Mouse (Mus musculus): ENCODE measurements around the gene C1qtnf1. TPM values are rescaled to one million over a fixed set of nuclear protein-coding genes. Genes with fewer than 3 reads are reported as not detected.
A peak's percentile ranks its signal among the peaks of the same experiment; 100 is the strongest.

Gene C1qtnf1
- polyA plus RNA-seq, 2 experiments, result 1.1 to 1.4 TPM

GRCm38 (mm10) chr11:118411271-118411670 lies 16.7 kb upstream of the C1qtnf1 start:
- WGBS (ENCODE audit: insufficient replicate concordance), result 90% methylated on average over 8 of the region's 8 CpGs
- no peak for ATAC-seq (ENCODE audit: insufficient read depth)
- H3K36me3 ChIP-seq (replicated peaks; ENCODE audit: control insufficient read depth, insufficient read depth, low read depth), result peaks cover 2% of the 10 kb centered on the region; the same call in 1 of the 2 replicates

GRCm38 (mm10) chr11:118412601-118413000 lies 15.4 kb upstream of the C1qtnf1 start:
- WGBS (ENCODE audit: insufficient replicate concordance), result 70% methylated on average over 2 of the region's 2 CpGs
- no peak overlapping the region for H3K4me2 ChIP-seq (ENCODE audit: low read depth)
- H3K9ac ChIP-seq (replicated peaks), result no peak overlapping the region
- peaks cover 2% of the 10 kb centered on the region; the same call in 1 of the 2 replicates for H3K36me3 ChIP-seq (replicated peaks; ENCODE audit: control insufficient read depth, insufficient read depth, low read depth)
- no peak for TF ChIP-seq CTCF (IDR thresholded peaks at IDR 0.05; ENCODE audit: low read depth)
- TF ChIP-seq EP300 (IDR thresholded peaks at IDR 0.05; ENCODE audit: low read depth), result no peak
- H3K27ac ChIP-seq, result no peak overlapping the region
- H3K4me3 ChIP-seq (ENCODE audit: insufficient read depth in 1 of 2, low read depth in 2 of 2, low read length in 2 of 2), result no peak overlapping the region
- ATAC-seq (ENCODE audit: insufficient read depth) (no peak), DNase-seq (ENCODE audit: low read depth in 3 of 3, low spot score in 3 of 3) (no peak)
- no peaks in the 10 kb centered on the region for H3K27me3 ChIP-seq (ENCODE audit: control insufficient read depth, insufficient read depth, low read length)
- H3K4me1 ChIP-seq (replicated peaks; ENCODE audit: control insufficient read depth in 2 of 2, insufficient read depth in 2 of 2, low read length in 1 of 2), result no peaks in the 10 kb centered on the region; a peak in 1 of 4 replicates
- H3K9me3 ChIP-seq (ENCODE audit: control insufficient read depth, low read length), result no peaks in the 10 kb centered on the region

More at GRCm38 (mm10) chr11:118411271-118411670, 16.7 kb upstream of the C1qtnf1 start:
- Histone ChIP-seq H3K4me3 (ENCODE audit: insufficient read depth in 1 of 2, low read depth in 2 of 2, low read length in 2 of 2) (no peak overlapping the region), H3K4me1 (replicated peaks; ENCODE audit: control insufficient read depth in 2 of 2, insufficient read depth in 2 of 2, low read length in 1 of 2) (no peaks in the 10 kb centered on the region), H3K4me2 (ENCODE audit: low read depth) (no peak overlapping the region), H3K27me3 (ENCODE audit: control insufficient read depth, insufficient read depth, low read length) (no peaks in the 10 kb centered on the region), H3K9me3 (ENCODE audit: control insufficient read depth, low read length) (no peaks in the 10 kb centered on the region), H3K27ac (no peak overlapping the region), H3K9ac (replicated peaks) (no peak overlapping the region)
- no peak for DNase-seq (ENCODE audit: low read depth in 3 of 3, low spot score in 3 of 3)
- TF ChIP-seq CTCF (IDR thresholded peaks at IDR 0.05; ENCODE audit: low read depth) (0 out of 2 replicates have a peak, but pooled peaks have one; percentile 1), EP300 (IDR thresholded peaks at IDR 0.05; ENCODE audit: low read depth) (no peak)

- 0 out of 2 replicates have a peak, but pooled peaks cover 2% of the 10 kb centered on the region for H3K36me3 ChIP-seq (replicated peaks; ENCODE audit: control insufficient read depth, insufficient read depth, low read depth)
- no peak overlapping the region for H3K27ac ChIP-seq
- H3K9me3 ChIP-seq (ENCODE audit: control insufficient read depth, low read length), result no peaks in the 10 kb centered on the region
- ATAC-seq (ENCODE audit: insufficient read depth) (no peak), DNase-seq (ENCODE audit: low read depth in 3 of 3, low spot score in 3 of 3) (no peak)
- TF ChIP-seq CTCF (IDR thresholded peaks at IDR 0.05; ENCODE audit: low read depth), result no peak
- no peak for TF ChIP-seq EP300 (IDR thresholded peaks at IDR 0.05; ENCODE audit: low read depth)
- H3K4me3 ChIP-seq (ENCODE audit: insufficient read depth in 1 of 2, low read depth in 2 of 2, low read length in 2 of 2), result no peak overlapping the region
- H3K4me2 ChIP-seq (ENCODE audit: low read depth), result no peak overlapping the region
- 72% methylated on average over 4 of the region's 4 CpGs for WGBS (ENCODE audit: insufficient replicate concordance)
- peaks cover 4% of the 10 kb centered on the region in 2 experiments for H3K4me1 ChIP-seq (replicated peaks; ENCODE audit: control insufficient read depth in 2 of 2, insufficient read depth in 2 of 2, low read length in 1 of 2)
- H3K27me3 ChIP-seq (ENCODE audit: control insufficient read depth, insufficient read depth, low read length), result no peaks in the 10 kb centered on the region
- no peak overlapping the region for H3K9ac ChIP-seq (replicated peaks)
Observed at GRCm38 (mm10) chr11:118413055-118413454, 14.9 kb upstream of the C1qtnf1 start.

GRCm38 (mm10) chr11:118414270-118414669 lies 13.7 kb upstream of the C1qtnf1 start:
- H3K9me3 ChIP-seq (ENCODE audit: control insufficient read depth, low read length), result no peaks in the 10 kb centered on the region
- H3K4me1 ChIP-seq (replicated peaks; ENCODE audit: control insufficient read depth in 2 of 2, insufficient read depth in 2 of 2, low read length in 1 of 2), result peaks cover 6 to 9% of the 10 kb centered on the region in 2 experiments
- WGBS (ENCODE audit: insufficient replicate concordance), result 74% methylated on average over 5 of the region's 5 CpGs
- no peak overlapping the region for H3K4me3 ChIP-seq (ENCODE audit: insufficient read depth in 1 of 2, low read depth in 2 of 2, low read length in 2 of 2)
- H3K9ac ChIP-seq (replicated peaks), result no peak overlapping the region
- H3K27me3 ChIP-seq (ENCODE audit: control insufficient read depth, insufficient read depth, low read length), result no peaks in the 10 kb centered on the region
- no peak for DNase-seq (ENCODE audit: low read depth in 3 of 3, low spot score in 3 of 3)
- TF ChIP-seq CTCF (IDR thresholded peaks at IDR 0.05; ENCODE audit: low read depth), result no peak
- no peak for TF ChIP-seq EP300 (IDR thresholded peaks at IDR 0.05; ENCODE audit: low read depth)
- H3K27ac ChIP-seq, result no peak overlapping the region
- no peak for ATAC-seq (ENCODE audit: insufficient read depth)
- H3K4me2 ChIP-seq (ENCODE audit: low read depth), result no peak overlapping the region
- 0 out of 2 replicates have a peak, but pooled peaks cover 2% of the 10 kb centered on the region for H3K36me3 ChIP-seq (replicated peaks; ENCODE audit: control insufficient read depth, insufficient read depth, low read depth)

- ATAC-seq (ENCODE audit: insufficient read depth) (no peak), DNase-seq (ENCODE audit: low read depth in 3 of 3, low spot score in 3 of 3) (no peak)
- Histone ChIP-seq H3K4me3 (ENCODE audit: insufficient read depth in 1 of 2, low read depth in 2 of 2, low read length in 2 of 2) (no peak overlapping the region), H3K27me3 (ENCODE audit: control insufficient read depth, insufficient read depth, low read length) (no peaks in the 10 kb centered on the region), H3K27ac (no peak overlapping the region), H3K4me1 (replicated peaks; ENCODE audit: control insufficient read depth in 2 of 2, insufficient read depth in 2 of 2, low read length in 1 of 2) (peaks cover 6 to 15% of the 10 kb centered on the region in 2 experiments), H3K4me2 (ENCODE audit: low read depth) (no peak overlapping the region), H3K9ac (replicated peaks) (no peak overlapping the region), H3K9me3 (ENCODE audit: control insufficient read depth, low read length) (no peaks in the 10 kb centered on the region), H3K36me3 (replicated peaks; ENCODE audit: control insufficient read depth, insufficient read depth, low read depth) (0 out of 2 replicates have a peak, but pooled peaks cover 2% of the 10 kb centered on the region)
- TF ChIP-seq CTCF (IDR thresholded peaks at IDR 0.05; ENCODE audit: low read depth) (no peak), EP300 (IDR thresholded peaks at IDR 0.05; ENCODE audit: low read depth) (no peak)
- 67% methylated on average over 6 of the region's 6 CpGs for WGBS (ENCODE audit: insufficient replicate concordance)
Observed at GRCm38 (mm10) chr11:118415630-118416029, 12.4 kb upstream of the C1qtnf1 start.

Measured in liver, embryonic 14.5 days (tissue).